Mouse (Mus musculus) Muller cell, postnatal 12 days (primary cell): Measurements from ENCODE around the gene Gm10972.
"Not testable (repeated sequence)": the region's sequence is repeated elsewhere in the genome, so short reads cannot be mapped to it uniquely, and the experiment has no call there.

Experiments used
- DNase-seq: peaks from one replicate; pipeline ENCODE4 v3.0.0-alpha.2; 2015; ENCODE audit errors: inconsistent ontology term

Gene Gm10972

DNA sequence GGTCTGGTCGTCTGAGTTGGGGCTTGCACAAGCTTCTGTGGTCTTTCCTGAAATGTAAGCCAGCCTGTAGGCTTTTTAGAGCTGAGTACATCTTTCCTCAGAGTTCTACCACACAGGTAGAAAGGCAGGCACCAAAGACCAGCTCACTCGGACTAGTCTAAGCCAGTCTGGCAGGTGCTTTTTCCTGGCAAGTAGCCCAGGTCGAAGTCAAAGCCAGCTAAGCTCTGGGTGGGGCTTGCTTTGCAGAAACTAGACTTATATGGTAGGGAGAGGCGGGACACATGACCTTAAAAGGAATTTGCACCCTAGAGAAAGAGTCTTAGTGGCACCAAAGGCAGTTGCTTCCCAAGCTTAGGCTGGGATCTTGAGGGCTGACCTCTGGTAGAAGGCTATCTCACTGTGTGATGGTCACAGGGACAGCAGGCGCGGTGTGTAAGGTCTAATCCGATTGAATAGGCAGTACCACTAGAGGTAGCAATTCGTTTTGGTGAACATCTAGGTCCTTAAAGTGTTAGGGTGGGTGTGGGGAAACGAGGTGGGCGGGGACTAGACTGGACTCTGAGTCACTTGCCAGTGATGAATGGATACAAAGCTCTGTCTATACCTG lies 16.3 kb downstream of the Gm10972 start:
- DNase-seq, result peak; percentile 69

DNA sequence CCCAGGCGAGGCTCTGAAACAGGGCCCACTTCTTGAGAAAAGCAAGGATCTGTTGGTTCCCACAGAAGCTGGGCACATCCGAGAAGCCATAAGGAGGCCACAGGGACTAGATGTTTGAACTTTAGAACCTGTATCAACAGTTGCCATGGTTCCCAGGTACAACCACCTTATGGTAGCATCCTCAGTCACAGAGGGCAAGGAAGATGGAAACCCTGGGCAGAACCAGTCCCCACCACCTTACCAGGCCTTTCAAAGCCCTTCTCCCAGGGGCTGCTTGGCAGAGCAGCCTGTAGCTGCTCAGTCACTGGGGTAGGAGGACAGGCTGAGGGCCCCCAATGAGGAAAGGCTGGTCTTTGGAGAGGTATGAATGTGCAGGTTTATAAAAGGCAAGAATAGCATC lies 17.9 kb downstream of the Gm10972 start:
- not testable (repeated sequence) for DNase-seq

DNA sequence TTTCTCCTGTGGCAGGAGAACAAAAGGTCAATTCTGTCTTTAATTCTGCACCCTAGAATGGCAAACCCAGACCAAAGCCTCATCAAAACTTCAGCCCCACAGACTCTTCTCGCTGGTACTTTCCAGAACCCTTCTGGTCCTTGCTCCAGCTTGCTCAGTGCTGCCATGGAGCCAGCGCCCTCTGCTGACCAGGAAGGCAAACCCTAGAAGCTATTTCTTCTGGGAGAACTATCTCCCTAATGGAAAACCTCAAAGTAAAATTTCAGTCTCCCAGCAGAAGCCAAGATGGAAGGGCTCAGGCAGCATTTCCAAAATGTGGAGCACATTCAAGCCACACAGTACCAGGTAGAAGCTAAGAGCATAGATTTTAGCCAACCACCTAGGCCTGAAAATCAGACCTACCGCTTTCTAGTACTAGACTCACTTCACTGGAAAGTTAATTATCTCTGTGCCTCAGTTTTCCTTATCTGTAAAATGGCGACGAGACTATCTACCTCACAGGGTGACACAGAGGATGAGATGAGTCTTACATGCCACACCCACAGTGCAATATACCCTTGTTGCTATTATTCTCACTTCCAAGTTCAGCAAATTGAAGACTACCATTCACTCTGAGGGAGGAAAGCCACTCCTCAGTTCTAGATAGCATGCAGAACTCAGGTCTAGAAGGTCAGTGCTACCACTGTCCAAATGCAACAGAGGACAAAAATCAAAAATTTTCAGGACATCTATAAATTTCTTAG lies 22.3 kb downstream of the Gm10972 start:
- DNase-seq, result not testable (repeated sequence)

DNA sequence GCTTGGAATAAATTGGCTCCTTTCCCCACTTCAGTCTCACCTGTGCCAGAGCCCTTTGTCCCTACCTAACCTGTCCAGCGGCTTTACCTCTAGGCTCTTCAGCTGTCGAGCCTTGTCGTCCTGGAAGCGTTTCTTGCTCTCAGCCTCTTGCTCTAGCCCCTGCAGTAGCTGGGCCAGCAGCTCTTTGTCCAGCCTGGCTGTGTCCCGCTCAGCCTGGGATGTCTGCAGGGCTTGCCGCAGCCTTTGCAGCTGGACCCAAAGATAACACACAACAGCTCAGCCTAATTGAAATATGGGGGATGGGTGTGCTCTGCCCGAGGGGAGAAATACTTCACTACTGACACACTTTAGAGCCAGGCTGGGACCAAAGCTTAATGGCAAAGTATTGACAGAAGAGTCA lies 23.0 kb downstream of the Gm10972 start:
- DNase-seq, result not testable (repeated sequence)

DNA sequence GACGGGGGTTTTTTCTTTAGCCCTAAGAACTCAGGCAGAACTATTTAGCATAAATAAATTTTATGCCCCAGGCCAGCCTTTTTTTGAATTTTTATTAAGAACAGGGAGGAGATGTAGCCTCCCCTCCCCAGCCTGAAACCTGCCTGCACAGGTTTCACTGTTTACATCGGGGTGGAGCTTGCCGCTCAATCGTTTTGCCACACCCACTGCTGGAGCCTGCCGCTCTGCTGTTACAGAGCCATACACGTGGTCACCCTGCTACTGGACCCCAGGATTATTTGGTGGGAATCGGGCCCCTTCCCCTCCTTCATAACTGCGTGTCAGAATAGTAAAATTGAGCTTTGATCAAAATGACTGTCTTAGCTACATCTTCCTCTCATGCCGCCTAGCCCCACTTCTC lies 32.2 kb downstream of the Gm10972 start:
- not testable (repeated sequence) for DNase-seq

DNA sequence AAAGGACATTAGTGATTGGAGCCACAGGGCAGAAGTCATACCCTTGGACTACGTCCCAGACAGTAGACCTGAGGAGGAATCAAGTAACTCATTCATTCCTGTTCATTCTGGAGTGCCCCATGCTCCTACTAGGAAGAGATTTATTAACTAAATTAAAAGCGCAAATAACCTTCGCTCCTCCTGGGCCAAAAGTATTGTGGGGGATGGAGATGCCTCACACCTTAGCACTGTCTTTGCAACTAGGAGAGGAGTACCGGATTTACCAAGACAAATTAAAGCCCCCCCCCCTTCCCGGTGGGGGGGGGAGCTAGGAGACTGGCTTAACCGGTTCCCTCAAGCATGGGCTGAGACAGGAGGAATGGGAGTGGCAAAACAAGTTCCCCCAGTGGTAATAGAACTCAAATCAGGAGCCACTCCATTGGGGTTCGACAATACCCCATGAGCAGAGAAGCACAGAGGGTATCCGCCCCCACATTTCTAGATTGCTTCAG lies 36.5 kb downstream of the Gm10972 start:
- DNase-seq, result no peak

DNA sequence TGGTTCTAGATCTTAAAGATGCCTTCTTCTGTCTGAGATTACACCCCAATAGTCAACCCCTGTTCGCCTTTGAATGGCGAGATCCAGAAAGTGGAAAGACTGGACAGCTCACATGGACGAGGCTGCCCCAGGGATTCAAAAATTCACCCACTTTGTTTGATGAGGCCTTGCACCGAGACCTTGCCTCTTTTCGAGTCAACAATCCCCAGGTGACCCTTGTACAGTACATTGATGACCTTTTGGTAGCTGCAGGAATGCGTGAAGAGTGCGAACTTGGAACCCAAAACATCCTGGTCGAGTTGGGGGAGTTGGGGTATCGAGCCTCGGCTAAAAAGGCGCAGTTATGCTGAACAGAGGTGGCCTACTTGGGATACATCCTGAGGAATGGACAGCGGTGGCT lies 37.1 kb downstream of the Gm10972 start:
- DNase-seq, result not testable (repeated sequence)

DNA sequence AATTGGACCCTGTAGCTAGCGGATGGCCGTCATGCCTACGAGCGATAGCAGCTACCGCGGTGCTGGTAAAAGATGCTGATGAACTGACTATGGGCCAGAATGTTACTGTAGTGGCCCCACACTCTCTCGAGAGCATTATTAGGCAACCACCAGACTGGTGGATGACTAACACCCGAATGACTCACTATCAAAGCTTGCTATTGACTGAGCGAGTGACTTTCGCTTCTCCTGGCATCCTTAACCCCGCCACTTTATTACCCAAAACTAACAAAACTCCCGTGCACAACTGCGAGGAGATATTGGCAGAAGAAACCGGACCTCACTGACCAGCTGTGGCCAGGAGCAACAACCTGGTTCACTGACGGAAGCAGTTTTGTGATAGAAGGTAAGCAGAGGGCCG lies 37.9 kb downstream of the Gm10972 start:
- DNase-seq, result peak; percentile 2

DNA sequence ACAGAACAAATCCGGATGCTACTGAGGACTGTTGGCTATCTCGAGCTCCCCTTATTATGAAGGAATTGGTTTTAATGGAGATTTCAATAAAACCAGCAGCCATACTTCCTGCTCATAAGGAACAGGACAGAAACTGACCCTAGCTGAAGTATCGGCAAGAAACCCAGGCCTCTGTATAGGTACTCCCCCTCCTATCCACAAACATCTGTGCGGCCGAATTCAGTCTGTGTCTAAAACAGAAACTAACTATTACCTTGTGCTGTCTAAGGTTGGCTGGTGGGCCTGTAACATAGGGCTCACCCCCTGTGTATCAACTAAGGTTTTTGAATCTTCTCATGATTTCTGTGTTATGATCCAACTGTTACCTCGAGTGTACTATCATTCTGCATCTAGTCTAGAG lies 40.7 kb downstream of the Gm10972 start:
- DNase-seq, result no peak

DNA sequence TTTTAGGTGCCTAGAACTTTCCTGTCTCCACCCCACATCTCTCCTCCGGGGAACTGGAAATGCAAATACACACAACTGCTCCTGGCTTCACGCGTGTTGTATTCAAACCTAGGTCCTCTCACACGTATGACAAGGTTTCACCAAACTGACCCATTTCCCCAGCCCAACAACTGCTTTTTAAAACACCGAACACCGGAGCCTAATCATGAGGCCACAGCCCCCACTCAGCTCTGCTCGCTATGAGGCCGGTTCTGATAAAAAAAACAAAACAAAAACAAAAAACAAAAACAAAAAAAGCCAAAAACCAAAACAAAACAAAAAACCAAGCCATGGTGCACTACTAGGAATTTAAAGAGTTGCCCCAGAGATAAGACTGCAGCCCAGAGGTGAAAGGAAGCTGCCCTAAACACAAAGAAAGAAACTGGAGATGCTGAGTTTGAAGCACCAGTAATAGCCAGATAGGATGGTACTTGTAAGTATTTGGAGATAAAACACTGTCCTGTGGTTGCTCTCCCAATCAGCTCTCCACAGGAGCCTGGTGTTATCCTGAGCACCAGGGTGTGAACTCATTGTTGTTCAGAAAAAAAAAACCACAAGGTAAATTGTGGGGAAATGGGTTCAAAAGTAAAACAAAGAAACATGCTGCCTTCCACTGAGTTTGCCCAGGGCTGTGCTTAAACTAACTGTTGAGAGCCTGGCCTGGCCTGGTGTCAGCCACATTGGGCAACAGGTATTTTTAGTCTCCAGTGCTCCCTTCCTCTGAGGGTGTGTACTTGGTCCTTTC lies 43.3 kb downstream of the Gm10972 start:
- DNase-seq, result not testable (repeated sequence)

DNA sequence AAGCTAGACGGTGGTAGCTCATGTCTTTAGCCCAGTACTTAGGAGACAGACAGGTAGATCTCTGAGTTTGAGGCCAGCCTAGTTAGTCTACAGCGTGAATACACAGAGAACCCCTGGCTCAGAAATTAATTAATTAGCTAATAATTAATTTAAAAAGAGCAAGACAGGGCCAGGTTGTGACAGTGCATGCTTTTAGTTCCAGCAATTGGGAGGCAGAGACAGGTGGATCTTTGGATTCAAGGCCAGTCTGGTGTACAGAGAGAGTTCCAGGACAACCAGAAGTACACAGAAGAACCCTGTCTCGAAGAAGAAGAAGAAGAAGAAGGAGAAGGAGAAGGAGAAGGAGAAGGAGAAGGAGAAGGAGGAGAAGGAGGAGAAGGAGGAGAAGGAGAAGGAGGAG lies 45.8 kb downstream of the Gm10972 start:
- not testable (repeated sequence) for DNase-seq

DNA sequence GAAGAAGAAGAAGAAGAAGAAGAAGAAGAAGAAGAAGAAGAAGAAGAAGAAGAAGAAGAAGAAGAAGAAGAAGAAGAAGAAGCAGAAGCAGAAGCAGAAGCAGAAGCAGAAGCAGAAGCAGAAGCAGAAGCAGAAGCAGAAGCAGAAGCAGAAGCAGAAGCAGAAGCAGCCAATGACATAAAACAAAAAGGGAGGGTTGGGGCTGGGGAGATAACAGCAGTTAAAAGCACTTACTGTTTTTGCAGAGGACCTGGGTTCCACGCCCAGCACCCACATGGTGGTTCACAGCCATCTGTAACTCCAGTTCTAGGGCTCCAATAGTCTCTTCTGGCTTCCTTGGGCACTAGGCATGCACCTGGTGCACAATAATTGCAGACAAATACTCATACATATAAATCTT lies 46.3 kb downstream of the Gm10972 start:
- DNase-seq, result not testable (repeated sequence)

DNA sequence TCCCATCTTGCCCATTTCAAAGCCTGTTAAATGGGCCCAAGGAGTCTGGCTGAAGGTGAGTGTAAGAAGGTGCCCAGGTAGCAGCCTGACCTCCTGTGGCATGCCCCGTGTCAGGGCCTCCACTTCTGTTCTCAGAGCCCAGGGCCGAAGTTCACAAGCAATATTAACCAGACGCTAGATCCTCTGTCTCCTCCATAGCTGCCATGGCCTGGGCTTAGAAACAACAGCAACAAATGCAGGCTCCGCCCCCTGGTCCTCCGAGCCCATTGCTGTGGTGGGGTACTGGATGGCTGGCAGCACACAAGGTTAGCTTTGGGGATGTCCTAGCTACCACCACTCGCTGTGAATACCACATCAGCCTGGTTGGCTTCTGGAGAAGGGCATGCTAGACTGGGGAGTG lies 47.2 kb downstream of the Gm10972 start:
- not testable (repeated sequence) for DNase-seq

DNA sequence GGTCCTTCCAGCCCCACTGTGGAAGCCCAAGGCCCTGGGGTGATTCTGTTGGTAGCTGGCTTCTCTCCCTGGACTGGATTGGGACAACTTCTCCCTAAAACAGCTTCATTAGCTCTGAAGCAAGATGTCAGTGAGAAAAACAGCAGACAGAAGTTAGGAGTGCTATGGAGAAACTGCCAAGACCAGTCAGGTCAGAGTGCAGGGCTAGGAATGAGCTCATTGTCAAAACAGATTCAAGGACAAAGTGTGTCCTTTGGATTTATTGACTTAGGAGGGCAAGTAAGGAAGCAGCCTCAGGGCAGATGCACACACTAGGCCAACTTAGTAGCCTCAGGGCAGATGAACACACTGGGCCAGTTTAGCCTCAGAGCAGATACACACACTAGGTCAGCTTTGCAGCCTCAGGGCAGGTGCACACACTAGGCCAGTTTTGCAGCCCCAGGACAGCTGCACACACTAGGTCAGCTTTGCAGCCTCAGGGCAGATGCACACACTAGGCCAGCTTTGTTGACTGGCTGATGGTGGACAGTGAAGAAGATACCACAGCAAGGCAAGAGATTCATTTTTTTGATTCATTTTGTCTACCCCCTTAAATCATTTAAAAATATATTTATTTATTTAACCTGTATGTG lies 47.8 kb downstream of the Gm10972 start:
- DNase-seq, result no peak

DNA sequence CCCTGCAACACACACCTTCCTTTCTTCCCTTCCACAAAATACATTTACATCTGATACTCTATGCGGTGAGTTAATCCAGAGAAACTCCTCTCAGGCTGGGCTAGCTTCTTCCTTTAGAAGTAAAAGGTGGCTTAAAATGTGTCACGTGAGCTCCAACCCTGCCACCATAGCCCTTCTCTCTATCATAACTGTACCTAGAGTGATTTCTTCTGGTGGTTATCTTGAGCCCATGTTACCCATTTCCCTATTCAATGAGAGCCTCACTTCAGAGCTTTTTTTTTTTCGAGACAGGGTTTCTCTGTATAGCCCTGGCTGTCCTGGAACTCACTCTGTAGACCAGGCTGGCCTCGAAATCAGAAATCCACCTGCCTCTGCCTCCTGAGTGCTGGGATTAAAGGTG lies 48.8 kb downstream of the Gm10972 start:
- DNase-seq, result not testable (repeated sequence)
